ENCODE assay signal across 8 mouse cellular contexts in genomic region chr7:65393704-65394452, GRCm38 (mm10).
DNase-seq lines count a peak whose midpoint lies in the region; ATAC-seq and TF ChIP-seq lines count a peak whose summit lies in the region.

No protein-coding gene starts in this region.

- H3K27ac ChIP-seq in forebrain, embryonic 15.5 days (replicated peaks) = no peak overlapping the region
- no peak overlapping the region for H3K27ac ChIP-seq in liver, embryonic 13.5 days

- peak overlapping the region; percentile 19 for H3K4me2 ChIP-seq in forebrain, embryonic 15.5 days (replicated peaks)
- H3K4me2 ChIP-seq in liver, embryonic 13.5 days = peak overlapping the region; percentile 33

- peak; percentile 23; the same call in 1 of the 2 replicates for ATAC-seq in forebrain, embryonic 15.5 days (replicated peaks)
- no peak for ATAC-seq in liver, embryonic 13.5 days (ENCODE audit: low read depth)

- H3K27me3 ChIP-seq in E14TG2a.4 (ENCODE audit: insufficient read depth, low read length) = no peaks in the 10 kb centered on the region; the same call in 1 of the 2 replicates
- H3K27me3 ChIP-seq in forebrain, embryonic 15.5 days = no peaks in the 10 kb centered on the region
- peaks cover 19% of the 10 kb centered on the region for H3K27me3 ChIP-seq in liver, embryonic 13.5 days

- TF ChIP-seq CTCF in E14TG2a.4 (conservative IDR thresholded peaks at IDR 0.05; ENCODE audit: low read length) = no peak

- no peaks in the 10 kb centered on the region for H3K36me3 ChIP-seq in E14TG2a.4 (ENCODE audit: insufficient read depth, low read length)
- H3K36me3 ChIP-seq in forebrain, embryonic 15.5 days = no peaks in the 10 kb centered on the region
- no peaks in the 10 kb centered on the region for H3K36me3 ChIP-seq in liver, embryonic 13.5 days

- H3K9me3 ChIP-seq in E14TG2a.4 (ENCODE audit: low read length) = no peaks in the 10 kb centered on the region
- no peaks in the 10 kb centered on the region; the same call in 1 of the 2 replicates for H3K9me3 ChIP-seq in forebrain, embryonic 15.5 days
- no peaks in the 10 kb centered on the region for H3K9me3 ChIP-seq in liver, embryonic 13.5 days (replicated peaks)

- no peaks in the 10 kb centered on the region; the same call in 1 of the 2 replicates for H3K4me1 ChIP-seq in E14TG2a.4 (replicated peaks; ENCODE audit: low read depth, low read length)
- H3K4me1 ChIP-seq in forebrain, embryonic 15.5 days = peaks cover 13% of the 10 kb centered on the region
- H3K4me1 ChIP-seq in liver, embryonic 13.5 days (replicated peaks) = 0 out of 2 replicates have a peak, but pooled peaks cover 8% of the 10 kb centered on the region

- peak overlapping the region; percentile 55 for H3K4me3 ChIP-seq in E14TG2a.4 (replicated peaks; ENCODE audit: low read length)
- H3K4me3 ChIP-seq in forebrain, embryonic 15.5 days = no peak overlapping the region
- no peak overlapping the region for H3K4me3 ChIP-seq in liver, embryonic 13.5 days (replicated peaks)

- 15% methylated on average over 17 of the region's 17 CpGs for WGBS in forebrain, embryonic 15.5 days
- WGBS in liver, embryonic 13.5 days (ENCODE audit: insufficient replicate concordance) = 10% methylated on average over 17 of the region's 17 CpGs

- peak; percentile 25 for DNase-seq in adrenal gland, postnatal 14 days
- DNase-seq in adrenal gland, postnatal 4 days (ENCODE audit: low spot score in 2 of 2) = no peak
- DNase-seq in liver, embryonic 13.5 days = no peak
- DNase-seq in cerebellum, postnatal 25 days = no peak
- DNase-seq in left cerebral cortex, adult 9 months (ENCODE audit: low spot score in 2 of 2) = no peak
- no peak for DNase-seq in gastrocnemius, adult 18-20 months (ENCODE audit: low spot score)

- H3K9ac ChIP-seq in forebrain, embryonic 15.5 days (replicated peaks) = 0 out of 2 replicates have a peak overlapping the region, but pooled peaks have one; percentile 15
- no peak overlapping the region for H3K9ac ChIP-seq in liver, embryonic 13.5 days
